Mouse (Mus musculus) 3T3-L1 (cell line): ENCODE results near the gene Supt7l.
"Not testable (repeated sequence)": the region's sequence is repeated elsewhere in the genome, so short reads cannot be mapped to it uniquely, and the experiment has no call there.

ENCODE experiments used
- DNase-seq: peaks from one replicate; pipeline ENCODE4 v3.0.0-alpha.2; 2015; ENCODE audit warnings: low read depth, low spot score

The Supt7l gene

DNA sequence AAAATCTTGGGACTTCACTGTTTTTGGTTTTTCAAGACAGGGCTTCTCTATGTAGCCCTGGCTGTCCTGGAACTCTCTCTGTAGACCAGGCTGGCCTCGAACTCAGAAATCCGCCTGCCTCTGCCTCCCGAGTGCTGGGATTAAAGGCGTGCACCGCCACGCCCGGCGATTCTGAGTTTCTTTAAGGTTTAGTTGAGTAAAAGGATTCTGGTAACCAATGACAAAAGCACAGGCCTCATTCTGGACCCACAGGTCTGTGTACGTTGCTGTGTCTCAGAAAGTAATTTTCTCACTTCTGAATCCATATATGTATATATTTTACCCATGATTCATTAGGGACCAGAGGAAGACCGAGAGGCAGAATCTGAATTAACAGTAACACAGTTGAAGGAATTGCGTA is at the start of gene Supt7l:
Gene Supt7l, minus strand, starts transcription at position 101 of the 400 bp plus-strand sequence.
- DNase-seq = not testable (repeated sequence)

DNA sequence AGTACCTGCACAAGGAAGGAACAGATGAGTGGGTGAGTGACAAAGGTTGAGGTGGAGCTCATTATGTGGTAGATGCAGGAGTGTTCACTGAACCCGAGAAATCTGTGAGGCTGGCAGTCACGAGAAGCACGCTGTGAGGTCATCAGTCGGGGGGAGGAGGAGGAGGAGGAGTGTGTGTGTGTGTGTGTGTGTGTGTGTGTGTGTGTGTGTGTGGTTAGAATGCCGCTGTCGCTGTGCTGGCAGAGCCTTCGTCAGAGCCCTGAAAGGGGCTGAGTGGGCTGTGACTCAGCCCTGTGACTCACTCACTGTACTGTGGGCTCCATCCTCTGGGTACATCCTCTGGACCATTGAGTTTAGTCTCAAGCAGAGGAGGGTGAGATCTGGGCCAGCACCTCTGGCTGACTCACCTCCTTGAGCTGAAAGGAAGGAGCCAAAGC is 49.0 kb upstream of the Supt7l start:
- peak; percentile 99 for DNase-seq

- DNase-seq = no peak
These were observed 46.1 kb upstream of the Supt7l start for GRCm38 (mm10) chr5:31573722-31574121.

- no peak for DNase-seq
These were observed 43.5 kb upstream of the Supt7l start for GRCm38 (mm10) chr5:31571023-31571608.

- peak; percentile 61 for DNase-seq
These were observed 40.5 kb upstream of the Supt7l start for GRCm38 (mm10) chr5:31567951-31568657.

DNA sequence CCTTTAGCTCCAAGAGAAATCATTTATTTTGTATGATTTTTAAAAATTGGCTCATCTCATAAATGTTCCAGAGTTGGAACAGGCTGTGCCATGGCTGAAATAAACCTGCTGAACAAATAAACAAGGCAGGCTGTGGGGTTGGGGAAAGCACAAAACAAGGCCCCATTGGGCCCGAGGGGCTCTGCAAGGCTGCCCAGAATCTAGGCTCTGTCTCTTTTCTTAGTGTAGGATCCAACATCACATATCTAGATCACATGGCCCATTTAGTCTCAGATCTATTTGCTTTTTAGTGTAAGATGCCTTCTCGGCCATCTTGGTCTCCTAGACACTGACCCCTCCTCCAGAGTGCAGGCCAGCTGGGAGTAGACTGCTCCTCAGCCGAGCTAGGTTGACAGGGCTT is 38.9 kb upstream of the Supt7l start:
- DNase-seq = no peak

DNA sequence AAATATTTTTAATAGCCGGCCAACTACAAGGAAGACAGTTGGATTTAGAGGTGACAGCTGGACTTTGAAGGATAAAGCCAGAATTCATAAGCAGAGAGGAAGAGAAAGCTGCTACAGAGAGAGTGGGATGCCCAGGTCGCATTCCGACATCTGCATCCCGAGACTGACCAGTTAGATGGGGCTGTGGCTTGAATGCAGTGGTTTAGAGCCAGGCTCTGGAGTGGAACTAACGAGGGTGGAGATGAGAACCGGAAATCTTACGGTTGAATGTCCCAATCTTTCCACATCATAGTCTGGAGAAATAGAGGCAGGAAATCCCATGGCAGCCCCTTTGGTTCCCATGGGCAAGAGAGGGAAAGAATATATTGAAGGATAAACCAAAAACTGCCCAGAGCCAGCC is 38.4 kb upstream of the Supt7l start:
- no peak for DNase-seq

DNA sequence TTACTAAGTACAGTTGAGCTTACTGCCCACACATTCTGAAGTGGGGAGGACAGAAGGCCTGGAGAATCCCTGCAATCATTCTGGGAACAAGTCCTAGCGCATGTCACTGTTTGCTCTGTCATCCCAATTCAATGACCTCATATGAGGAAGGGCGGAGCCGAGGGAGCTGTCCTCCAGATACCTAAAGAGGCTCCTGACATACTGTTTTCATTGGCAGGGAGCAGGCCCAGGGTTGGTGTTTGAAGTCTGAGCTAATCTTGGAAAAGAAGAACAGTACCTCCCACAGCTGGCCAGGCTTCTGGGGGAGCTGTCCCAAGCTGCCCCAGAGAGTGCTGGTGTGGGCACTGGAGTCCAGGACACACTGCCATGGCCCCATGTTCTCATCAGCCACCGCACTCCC is 37.4 kb upstream of the Supt7l start:
- peak; percentile 55 for DNase-seq

DNA sequence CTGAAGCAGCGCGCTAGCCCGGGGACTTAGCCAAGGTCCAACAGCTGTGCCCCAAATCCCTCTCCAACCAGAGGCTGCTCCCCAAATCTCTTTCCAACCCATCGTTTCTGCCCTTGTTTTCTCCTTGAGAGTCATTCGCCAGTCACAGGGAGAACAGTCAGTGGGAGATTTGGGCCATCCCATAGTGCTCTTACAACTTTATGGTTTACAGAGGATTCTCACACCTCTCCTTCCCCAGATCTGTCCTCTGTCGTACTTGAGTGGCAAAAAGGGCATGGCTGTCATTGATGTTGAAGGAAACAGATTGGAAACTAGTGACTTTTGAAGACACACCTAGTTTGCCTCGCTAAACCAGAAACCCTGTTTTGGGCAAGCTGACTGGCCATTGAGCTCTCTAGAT is 36.3 kb upstream of the Supt7l start:
- no peak for DNase-seq

DNA sequence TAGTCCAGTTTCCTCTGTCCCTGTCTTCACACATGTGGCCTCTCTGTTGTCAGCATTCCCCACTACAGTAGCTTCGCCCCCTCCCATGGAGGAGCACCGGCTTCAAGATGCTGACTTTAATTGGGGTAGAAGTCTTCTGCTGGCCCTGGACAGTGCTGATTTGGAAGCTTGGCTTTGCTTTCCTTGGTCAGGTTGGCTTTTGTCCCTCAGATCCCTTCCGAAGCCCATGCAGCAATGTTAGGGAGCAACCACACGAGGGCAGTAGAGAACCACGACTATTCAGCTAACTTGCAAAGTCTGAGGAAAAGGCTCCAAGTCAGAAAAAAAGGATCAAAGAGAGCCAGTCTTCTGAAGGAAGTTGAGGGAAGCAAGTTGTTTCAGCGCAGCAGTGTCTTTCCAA is 35.9 kb upstream of the Supt7l start:
- DNase-seq = peak; percentile 94

DNA sequence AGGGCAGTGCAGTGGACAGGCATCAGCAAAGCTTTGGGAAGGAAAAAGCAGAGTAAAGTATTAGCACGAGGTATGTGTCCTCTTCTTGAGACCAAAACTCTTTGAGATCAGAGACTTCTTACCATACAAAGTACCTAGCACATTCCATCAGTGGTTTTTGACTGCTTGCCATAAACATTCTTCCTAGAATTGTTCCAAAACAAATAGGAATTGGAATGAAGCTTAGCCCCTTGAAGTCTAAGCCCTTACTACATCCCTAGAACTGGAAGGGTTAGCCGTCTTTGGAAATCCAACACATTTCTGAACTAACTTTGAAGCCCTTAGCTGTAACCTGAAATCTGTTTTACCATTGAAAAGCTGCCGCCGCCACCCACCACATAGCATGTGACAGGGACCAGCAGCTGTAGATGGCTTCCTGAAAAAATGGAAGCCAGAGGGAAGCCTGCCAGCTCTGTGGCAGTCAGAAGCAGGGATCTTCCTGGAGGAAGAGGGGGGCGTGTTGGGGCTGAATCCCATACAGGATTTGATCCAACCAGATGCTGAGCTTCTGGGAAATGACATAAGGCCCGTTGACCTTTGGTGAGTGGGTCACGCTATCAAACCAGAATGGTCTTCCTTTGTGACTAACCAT is 34.5 kb upstream of the Supt7l start:
- peak; percentile 68 for DNase-seq

DNA sequence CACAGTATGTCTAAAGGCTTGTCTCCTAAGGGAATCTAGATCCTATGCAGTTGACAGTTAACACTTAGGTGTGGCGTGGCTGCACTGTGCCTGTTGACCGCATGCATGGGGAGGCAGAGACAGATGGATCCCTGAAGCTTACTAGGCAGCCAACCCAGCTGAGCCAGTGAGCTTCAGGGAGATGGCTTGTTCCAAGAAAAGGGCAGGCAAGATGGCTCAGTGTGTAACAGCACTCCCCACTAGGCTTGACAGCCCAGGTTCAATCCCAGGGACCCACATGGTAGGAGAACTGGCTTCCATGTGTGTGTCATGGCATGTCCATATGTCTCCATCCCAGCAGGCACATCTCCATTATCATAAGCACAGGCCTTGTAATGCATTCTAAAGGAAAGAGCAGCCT is 32.7 kb upstream of the Supt7l start:
- DNase-seq = no peak

DNA sequence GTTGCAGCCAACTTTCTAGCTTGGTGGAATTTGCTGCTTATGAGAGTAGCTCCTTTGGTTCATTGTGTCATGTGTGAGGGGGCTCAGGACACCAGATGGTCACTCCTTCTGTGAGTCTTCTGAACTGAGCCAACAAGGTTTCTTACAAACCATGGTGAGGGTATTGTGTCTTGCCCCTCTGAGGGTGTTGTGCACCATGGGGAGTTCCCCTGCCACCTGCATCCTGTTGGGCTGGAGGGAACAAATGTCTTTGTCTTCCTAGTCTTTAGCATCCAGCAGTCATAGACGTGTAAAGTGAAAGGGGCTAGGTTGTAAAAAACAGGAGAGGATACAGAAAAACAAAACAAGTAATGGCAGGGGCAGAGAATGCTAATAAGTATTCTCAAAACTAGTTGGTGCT is 31.8 kb upstream of the Supt7l start:
- DNase-seq = no peak

DNA sequence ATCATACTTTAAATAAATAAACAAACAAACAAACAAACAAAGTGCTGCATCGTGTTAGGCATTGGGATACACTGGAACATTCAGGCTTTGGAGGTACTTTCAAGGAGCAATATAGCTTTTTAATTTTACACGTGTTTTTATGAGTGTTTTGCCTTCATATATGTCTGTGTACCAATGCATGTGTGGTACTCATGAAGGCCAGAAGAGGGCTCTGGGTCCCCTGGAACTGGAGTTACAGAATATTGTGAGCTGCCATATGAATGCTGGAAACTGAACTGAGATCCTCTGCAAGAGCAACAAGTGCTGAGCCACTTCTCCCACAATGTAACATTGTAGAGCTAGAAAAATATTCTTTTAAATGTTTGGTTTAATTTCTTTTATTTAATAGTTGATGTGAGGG is 7.6 kb upstream of the Supt7l start:
- peak; percentile 30 for DNase-seq

- peak; percentile 50 for DNase-seq
These were observed 953 bp upstream of the Supt7l start for GRCm38 (mm10) chr5:31528560-31528959.

- peak; percentile 8 for DNase-seq
These were observed 408 bp downstream of the Supt7l start for GRCm38 (mm10) chr5:31527117-31527680.

DNA sequence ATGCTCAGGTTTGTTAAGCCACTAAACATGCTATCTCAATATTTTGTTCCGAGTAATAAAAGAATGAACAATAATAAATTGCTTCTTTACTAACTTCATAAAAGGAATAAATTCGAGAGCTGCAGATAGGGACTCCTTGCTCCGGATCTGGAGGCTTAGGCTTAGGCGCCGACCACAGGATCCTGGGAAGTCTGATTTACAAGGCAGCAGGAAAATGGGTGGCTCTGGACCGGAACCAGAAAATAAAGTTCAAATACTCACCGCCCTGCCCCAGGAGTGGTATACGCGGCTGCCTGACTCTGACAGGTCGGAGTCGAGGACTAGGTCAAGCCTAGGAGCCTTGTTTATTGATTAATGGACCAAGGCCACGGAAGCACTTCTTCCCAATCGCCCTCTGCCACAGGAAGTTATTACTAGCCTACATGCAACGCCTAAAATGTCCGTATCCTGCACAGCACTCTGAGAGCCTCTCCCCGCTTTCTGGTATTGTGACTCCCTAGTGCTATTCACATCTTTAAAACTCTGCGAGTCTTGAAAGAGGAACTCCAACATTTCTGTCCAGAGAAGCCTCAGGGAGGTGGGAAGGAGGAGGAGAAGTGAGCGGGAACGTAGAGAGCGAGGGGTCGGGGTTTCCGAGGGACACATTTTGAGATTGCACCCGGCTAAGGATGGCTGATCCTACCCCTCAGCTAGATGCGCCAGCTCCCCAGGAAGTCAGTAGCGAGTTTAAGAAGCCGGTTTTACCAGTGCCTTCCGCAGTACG is 1.1 kb downstream of the Supt7l start, which contains the start of gene Slc4a1ap:
Gene Slc4a1ap, plus strand, starts transcription at position 642 of the 763 bp plus-strand sequence.
- DNase-seq = peak; percentile 79

- no peak for DNase-seq
These were observed 7.1 kb downstream of the Supt7l start for GRCm38 (mm10) chr5:31520556-31520955.

GRCm38 (mm10) chr5:31512481-31512880 is 15.1 kb downstream of the Supt7l start:
- DNase-seq = no peak

- DNase-seq = no peak
These were observed 22.8 kb downstream of the Supt7l start for GRCm38 (mm10) chr5:31504843-31505242.

GRCm38 (mm10) chr5:31494513-31495297 is 32.9 kb downstream of the Supt7l start, which contains the start of gene Gpn1:
Gene Gpn1, plus strand, starts transcription at chr5:31494741.
- DNase-seq = peak; percentile 96
